Mouse (Mus musculus) ES-Bruce4 (cell line): ENCODE results near the gene Kcnk16.

Source experiments
- CTCF ChIP-seq: IDR thresholded peaks from one replicate; pipeline ENCODE4 v1.8.1; 2011; ENCODE audit warnings: low read depth, low read length
- POLR2A ChIP-seq: IDR thresholded peaks from one replicate; pipeline ENCODE4 v1.8.1; 2011; ENCODE audit warnings: low read length; ENCODE audit not compliant: insufficient read depth

DNA sequence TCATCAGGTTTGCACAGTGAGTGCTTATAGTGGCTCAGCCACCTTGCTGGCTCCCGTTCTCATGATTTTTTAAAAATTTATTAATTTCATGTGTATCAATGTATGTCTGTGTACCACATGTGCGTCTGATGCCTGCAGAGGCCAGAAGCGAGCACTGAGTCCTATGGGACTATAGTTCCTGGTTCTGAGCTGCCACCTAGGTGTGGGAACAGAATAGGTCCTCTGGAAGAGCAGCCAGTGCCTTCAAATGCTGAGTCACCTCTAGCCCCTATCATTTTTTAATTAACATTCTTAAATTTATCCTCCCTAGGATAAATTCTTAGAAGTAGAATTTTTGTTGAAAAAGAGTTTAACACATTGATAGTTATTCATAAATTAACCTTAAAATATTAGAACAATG lies 28.6 kb upstream of the Kcnk16 start:
- TF ChIP-seq POLR2A = no peak
- TF ChIP-seq CTCF = no peak
